Mouse (Mus musculus) spleen, adult 2 months (tissue): Measurements from ENCODE around the gene Adamts16.

Source experiments
- CTCF ChIP-seq: fragments of 200-500 bp; IDR thresholded peaks from 2 replicates; pipeline ENCODE4 v1.5.1; 2011; ENCODE audit warnings: mild to moderate bottlenecking, inconsistent platforms; ENCODE audit not compliant: insufficient read depth, insufficient read length, insufficient replicate concordance; ENCODE audit errors: extremely low read depth
- POLR2A ChIP-seq: fragments of 200-500 bp; IDR thresholded peaks from 2 replicates; pipeline ENCODE4 v1.6.1; 2011; ENCODE audit warnings: low read depth, low read length, inconsistent platforms

DNA sequence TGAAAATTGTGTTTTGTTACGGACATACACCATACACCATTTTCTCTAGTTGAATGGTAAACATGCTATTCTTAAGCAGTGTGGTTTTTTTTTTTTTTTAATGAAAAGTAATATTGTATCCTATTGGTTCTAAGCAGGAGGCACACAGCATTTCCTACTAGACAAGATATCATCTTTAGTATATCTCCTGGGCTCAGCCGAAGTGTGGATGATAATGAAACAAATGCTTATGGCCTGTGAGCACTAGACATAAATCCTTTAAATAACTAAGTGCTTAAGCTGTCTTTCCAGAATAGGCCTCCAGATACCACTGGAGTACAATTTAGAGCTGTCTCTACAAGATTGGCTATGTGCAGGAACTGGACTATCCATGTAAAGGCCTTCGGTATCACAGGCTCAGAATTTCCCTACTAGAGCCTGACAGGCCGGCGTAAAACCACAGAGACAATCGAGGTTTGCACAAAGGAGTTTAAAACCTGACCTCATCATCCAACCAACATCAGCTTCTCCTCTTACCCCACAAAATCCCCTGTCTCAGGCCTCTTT is 8.9 kb downstream of the Adamts16 start:
- no peak for TF ChIP-seq POLR2A
- no peak for TF ChIP-seq CTCF
